Mouse (Mus musculus) adrenal gland, postnatal 10 days (tissue): ENCODE measurements around the gene Serinc4. TPM values are rescaled to one million over a fixed set of nuclear protein-coding genes. Genes with fewer than 3 reads are reported as not detected.

Source experiments
- microRNA-seq: library from miRNA; unstranded; fragments of <30 nt; microRNA quantifications from one replicate; pipeline ENCODE4 v1.2.0, GENCODE M21; 2021
- total RNA-seq, 2 experiments: library from RNA; stranded (reverse); gene quantifications; 2 replicates each; pipeline ENCODE4 v1.2.3; 2021

Gene Serinc4
- total RNA-seq, 2 experiments from 2014 or later = 0.24 TPM; not detected in 1

Small RNAs within 50 kb of the gene (microRNA-seq; reads per million reads assigned to microRNA genes)
- gene Gm22953 = not detected

Other genes with a start within 250 kb of the Serinc4 start
- gene Trp53bp1, start 185.4 kb downstream of the Serinc4 start, total RNA-seq = 10 to 100 TPM; 46.0 to 68.0 TPM
- gene Map1a, start 167.2 kb downstream of the Serinc4 start, total RNA-seq = 10 to 100 TPM in 1 of 2 experiments, 1 to 10 TPM in 1; 8.5 to 13.1 TPM
- gene Ppip5k1, start 101.4 kb downstream of the Serinc4 start, total RNA-seq = 10 to 100 TPM; 40.0 to 51.3 TPM
- gene Ckmt1, start 99.1 kb downstream of the Serinc4 start, total RNA-seq = 10 to 100 TPM in 1 of 2 experiments, 1 to 10 TPM in 1; 9.0 to 10.9 TPM
- gene Strc, start 69.6 kb downstream of the Serinc4 start, total RNA-seq = not detected
- gene Pdia3, start 43.0 kb downstream of the Serinc4 start, total RNA-seq = 100 to 1,000 TPM; 285 to 303 TPM
- gene Catsper2, start 43.0 kb downstream of the Serinc4 start, total RNA-seq = 1 to 10 TPM; 2.2 to 4.3 TPM
- under 1 TPM; 0.18 to 0.66 TPM for gene Ell3, start 12.5 kb downstream of the Serinc4 start, total RNA-seq
- gene Serf2, start 7.6 kb downstream of the Serinc4 start, total RNA-seq = 100 to 1,000 TPM; 346 to 350 TPM
- gene Hypk, start 3.5 kb downstream of the Serinc4 start, total RNA-seq = 10 to 100 TPM; 29.1 to 39.9 TPM
- 10 to 100 TPM; 24.9 to 26.8 TPM for gene Mfap1b, start 17.3 kb upstream of the Serinc4 start, total RNA-seq
- 10 to 100 TPM; 24.5 to 25.7 TPM for gene Mfap1a, start 49.9 kb upstream of the Serinc4 start, total RNA-seq
- 10 to 100 TPM in 1 of 2 experiments, 1 to 10 TPM in 1; 6.3 to 10.9 TPM for gene Wdr76, start 49.9 kb upstream of the Serinc4 start, total RNA-seq